Mouse (Mus musculus) limb, embryonic 11.5 days (tissue): Measurements from ENCODE around the gene Slc25a18. TPM values are rescaled to one million over a fixed set of nuclear protein-coding genes. Genes with fewer than 3 reads are reported as not detected.

Experiments used
- ATAC-seq: fragments of 200-750 bp; cut with Nextera tagmentation; 2 replicates; pipeline ENCODE4 v1.8.0; 2017; ENCODE audit warnings: low read depth; ENCODE audit not compliant: insufficient number of reproducible peaks, low FRiP score, low TSS enrichment
- DNase-seq: peaks from one replicate; pipeline ENCODE4 v3.0.0-alpha.2; 2015; ENCODE audit warnings: low spot score
- H3K27ac ChIP-seq: fragments of 300-500 bp; sonication (generic); replicated peaks from 2 replicates; pipeline ENCODE4 v1.5.1; 2014; ENCODE audit warnings: low read depth, mild to moderate bottlenecking, low read length
- H3K27me3 ChIP-seq: fragments of 300-500 bp; sonication (generic); 2 replicates; pipeline ENCODE4 v1.6.1; 2014; ENCODE audit warnings: mild to moderate bottlenecking, low read length, mixed read lengths; ENCODE audit not compliant: control insufficient read depth, insufficient read depth
- H3K36me3 ChIP-seq: fragments of 300-500 bp; sonication (generic); 2 replicates; pipeline ENCODE4 v1.6.1; 2014; ENCODE audit warnings: mild to moderate bottlenecking, low read length, moderate library complexity, mixed read lengths; ENCODE audit not compliant: control insufficient read depth, insufficient read depth
- H3K4me1 ChIP-seq: fragments of 300-500 bp; sonication (generic); 2 replicates; pipeline ENCODE4 v1.6.1; 2014; ENCODE audit warnings: low read length, mixed read lengths; ENCODE audit not compliant: control insufficient read depth, insufficient read depth
- H3K4me2 ChIP-seq: fragments of 300-500 bp; sonication (generic); 2 replicates; pipeline ENCODE4 v1.6.1; 2014; ENCODE audit warnings: low read depth, mild to moderate bottlenecking, moderate library complexity; ENCODE audit not compliant: severe bottlenecking
- H3K4me3 ChIP-seq: fragments of 300-500 bp; sonication (generic); 2 replicates; pipeline ENCODE4 v1.5.1; 2014; ENCODE audit warnings: low read depth, low read length
- H3K9ac ChIP-seq: fragments of 300-500 bp; sonication (generic); 2 replicates; pipeline ENCODE4 v1.6.1; 2014; ENCODE audit warnings: mild to moderate bottlenecking, low read length
- H3K9me3 ChIP-seq: fragments of 300-500 bp; sonication (generic); 2 replicates; pipeline ENCODE4 v1.6.1; 2016; ENCODE audit warnings: low read length; ENCODE audit not compliant: control insufficient read depth
- WGBS: fragments of 180-500 bp; shearing (Covaris S2); extraction: QIAGEN DNeasy Blood & Tissue Kit; methylation state at CpG from one replicate; pipeline ENCODE4 v1.1.7; 2014; 5-methylcytosine and 5-hydroxymethylcytosine counted together
- polyA plus RNA-seq: library from polyadenylated mRNA; unstranded; fragments of >200 nt; fragmentation: Nextera tagmentation; extraction: Ambion mirVana; gene quantifications from 2 replicates; pipeline ENCODE4 v1.2.1, GENCODE M21; 2014

The Slc25a18 gene
- polyA plus RNA-seq = 0.25 and 0.26 TPM in 2 replicates

GRCm38 (mm10) chr6:120773149-120773628, at the start of gene Slc25a18:
Gene Slc25a18, plus strand, starts transcription at chr6:120773578.
- H3K9ac ChIP-seq = no peak within 1 kb of the TSS

GRCm38 (mm10) chr6:120725986-120726385, 47.4 kb upstream of the Slc25a18 start:
- Histone ChIP-seq H3K4me3 (no peak overlapping the region), H3K36me3 (no peaks in the 10 kb centered on the region), H3K4me2 (no peak overlapping the region), H3K27ac (no peak overlapping the region), H3K9me3 (no peaks in the 10 kb centered on the region), H3K4me1 (no peaks in the 10 kb centered on the region), H3K27me3 (no peaks in the 10 kb centered on the region), H3K9ac (no peak overlapping the region)
- DNase-seq = no peak
- 94% methylated on average over 2 of the region's 2 CpGs for WGBS
- no peak for ATAC-seq

More at GRCm38 (mm10) chr6:120773149-120773628, at the start of gene Slc25a18:
- DNase-seq (no peak), ATAC-seq (no peak)
- Histone ChIP-seq H3K36me3 (no peaks in the 10 kb centered on the region), H3K27me3 (no peaks in the 10 kb centered on the region), H3K9me3 (no peaks in the 10 kb centered on the region), H3K27ac (no peak within 1 kb of the TSS), H3K4me3 (no peak within 1 kb of the TSS), H3K4me1 (no peaks in the 10 kb centered on the region), H3K4me2 (no peak within 1 kb of the TSS)
- WGBS = 74% methylated on average over 5 of the region's 5 CpGs

GRCm38 (mm10) chr6:120736011-120736410, 37.4 kb upstream of the Slc25a18 start:
- Histone ChIP-seq H3K4me3 (no peak overlapping the region), H3K27ac (no peak overlapping the region), H3K4me1 (no peaks in the 10 kb centered on the region), H3K9ac (no peak overlapping the region), H3K36me3 (no peaks in the 10 kb centered on the region; the same call in 1 of the 2 replicates), H3K9me3 (no peaks in the 10 kb centered on the region), H3K27me3 (no peaks in the 10 kb centered on the region), H3K4me2 (no peak overlapping the region)
- DNase-seq (no peak), ATAC-seq (no peak)
- WGBS = 87% methylated on average over 3 of the region's 3 CpGs

GRCm38 (mm10) chr6:120736566-120736965, 36.8 kb upstream of the Slc25a18 start:
- Histone ChIP-seq H3K9me3 (no peaks in the 10 kb centered on the region), H3K4me2 (no peak overlapping the region), H3K36me3 (no peaks in the 10 kb centered on the region; the same call in 1 of the 2 replicates), H3K4me1 (no peaks in the 10 kb centered on the region), H3K27me3 (no peaks in the 10 kb centered on the region), H3K4me3 (no peak overlapping the region), H3K9ac (no peak overlapping the region), H3K27ac (no peak overlapping the region)
- DNase-seq (no peak), ATAC-seq (no peak)
- WGBS = 90% methylated on average over 3 of the region's 3 CpGs

- H3K27me3 ChIP-seq = no peaks in the 10 kb centered on the region
- WGBS = 89% methylated on average over 2 of the region's 2 CpGs
- no peak overlapping the region for H3K4me3 ChIP-seq
- H3K4me1 ChIP-seq = no peaks in the 10 kb centered on the region
- no peak overlapping the region for H3K27ac ChIP-seq
- DNase-seq (no peak), ATAC-seq (no peak)
- no peaks in the 10 kb centered on the region for H3K9me3 ChIP-seq
- no peak overlapping the region for H3K4me2 ChIP-seq
- no peaks in the 10 kb centered on the region; the same call in 1 of the 2 replicates for H3K36me3 ChIP-seq
- H3K9ac ChIP-seq = no peak overlapping the region
These were observed 30.2 kb upstream of the Slc25a18 start for GRCm38 (mm10) chr6:120743130-120743529.

GRCm38 (mm10) chr6:120744266-120744665, 29.1 kb upstream of the Slc25a18 start:
- no peaks in the 10 kb centered on the region for H3K9me3 ChIP-seq
- 89% methylated on average over 7 of the region's 7 CpGs for WGBS
- no peak for DNase-seq
- no peak overlapping the region for H3K9ac ChIP-seq
- no peak overlapping the region for H3K27ac ChIP-seq
- ATAC-seq = no peak
- no peaks in the 10 kb centered on the region; the same call in 1 of the 2 replicates for H3K36me3 ChIP-seq
- H3K4me2 ChIP-seq = no peak overlapping the region
- H3K4me3 ChIP-seq = no peak overlapping the region
- H3K27me3 ChIP-seq = no peaks in the 10 kb centered on the region
- H3K4me1 ChIP-seq = no peaks in the 10 kb centered on the region

GRCm38 (mm10) chr6:120746416-120746815, 27.0 kb upstream of the Slc25a18 start:
- Histone ChIP-seq H3K4me1 (no peaks in the 10 kb centered on the region), H3K27ac (no peak overlapping the region), H3K4me2 (no peak overlapping the region), H3K4me3 (no peak overlapping the region), H3K27me3 (no peaks in the 10 kb centered on the region), H3K36me3 (no peaks in the 10 kb centered on the region; the same call in 1 of the 2 replicates), H3K9ac (no peak overlapping the region), H3K9me3 (no peaks in the 10 kb centered on the region)
- no peak for ATAC-seq
- WGBS = 93% methylated on average over 2 of the region's 2 CpGs
- DNase-seq = no peak

GRCm38 (mm10) chr6:120761151-120761550, 12.2 kb upstream of the Slc25a18 start:
- peaks cover 11% of the 10 kb centered on the region; the same call in 1 of the 2 replicates for H3K36me3 ChIP-seq
- WGBS = 98% methylated on average over 2 of the region's 2 CpGs
- H3K9me3 ChIP-seq = no peaks in the 10 kb centered on the region
- no peaks in the 10 kb centered on the region for H3K27me3 ChIP-seq
- ATAC-seq (no peak), DNase-seq (no peak)
- no peak overlapping the region for H3K4me2 ChIP-seq
- no peak overlapping the region for H3K4me3 ChIP-seq
- H3K9ac ChIP-seq = no peak overlapping the region
- H3K27ac ChIP-seq = no peak overlapping the region
- no peaks in the 10 kb centered on the region for H3K4me1 ChIP-seq

GRCm38 (mm10) chr6:120769972-120770371, 3.4 kb upstream of the Slc25a18 start:
- Histone ChIP-seq H3K9ac (no peak overlapping the region), H3K27me3 (no peaks in the 10 kb centered on the region), H3K4me1 (no peaks in the 10 kb centered on the region), H3K4me2 (no peak overlapping the region), H3K9me3 (no peaks in the 10 kb centered on the region), H3K36me3 (no peaks in the 10 kb centered on the region), H3K4me3 (no peak overlapping the region), H3K27ac (no peak overlapping the region)
- no peak for ATAC-seq
- WGBS = 91% methylated on average over 1 of the region's 1 CpGs
- no peak for DNase-seq
